Mouse (Mus musculus) MEL (cell line): ENCODE measurements around the gene Zbtb40. TPM values are rescaled to one million over a fixed set of nuclear protein-coding genes. Genes with fewer than 3 reads are reported as not detected.

Source experiments
- DNase-seq: peaks from one replicate; pipeline ENCODE4 v3.0.0; 2011; ENCODE audit warnings: low read depth, low spot score
- H3K27ac ChIP-seq: 2 replicates; pipeline ENCODE4 v1.5.1; 2012; ENCODE audit warnings: low read depth, mild to moderate bottlenecking, control low read depth, low read length, moderate library complexity; ENCODE audit not compliant: control insufficient read depth
- H3K27me3 ChIP-seq, 2 experiments: fragments of 150-350 bp in 1 of 2; sonication (generic) in 1 of 2; 2 replicates each; pipeline ENCODE4 v1.6.1; 2012; ENCODE audit warnings: low read length in 2 of 2, mild to moderate bottlenecking in 2 of 2, improper control_type of control experiment in 1 of 2, moderate library complexity in 1 of 2; ENCODE audit not compliant: insufficient read depth in 2 of 2, control insufficient read depth in 1 of 2
- H3K36me3 ChIP-seq, 2 experiments: 2 replicates each; pipeline ENCODE4 v1.6.1; 2012 to 2014; ENCODE audit warnings: low read length in 2 of 2, improper control_type of control experiment in 1 of 2, inconsistent platforms in 1 of 2, mild to moderate bottlenecking in 1 of 2; ENCODE audit not compliant: insufficient read depth in 2 of 2, control insufficient read depth in 1 of 2
- H3K4me1 ChIP-seq, 2 experiments: fragments of 150-350 bp in 1 of 2; sonication (generic) in 1 of 2; 2 replicates each; pipeline ENCODE4 v1.6.1; 2012; ENCODE audit warnings: low read length in 2 of 2, improper control_type of control experiment in 1 of 2, mild to moderate bottlenecking in 1 of 2; ENCODE audit not compliant: insufficient read depth in 2 of 2, control insufficient read depth in 1 of 2
- H3K4me3 ChIP-seq, 2 experiments: fragments of 150-350 bp in 1 of 2; sonication (generic) in 1 of 2; 2 replicates each; pipeline ENCODE4 v1.5.1; 2012; ENCODE audit warnings: low read depth in 2 of 2, low read length in 2 of 2, mild to moderate bottlenecking in 2 of 2, moderate library complexity in 2 of 2, control low read depth in 1 of 2, improper control_type of control experiment in 1 of 2; ENCODE audit not compliant: control insufficient read depth in 1 of 2, insufficient read depth in 1 of 2
- H3K79me2 ChIP-seq: 2 replicates; pipeline ENCODE4 v1.6.1; 2012; ENCODE audit warnings: mild to moderate bottlenecking, low read length, moderate library complexity; ENCODE audit not compliant: control insufficient read depth, poor library complexity, insufficient read depth
- H3K9ac ChIP-seq: 2 replicates; pipeline ENCODE4 v1.6.1; 2012; ENCODE audit warnings: low read depth, mild to moderate bottlenecking, control low read depth, low read length, moderate library complexity; ENCODE audit not compliant: control insufficient read depth, poor library complexity, severe bottlenecking
- H3K9me3 ChIP-seq: fragments of 150-350 bp; sonication (generic); replicated peaks from 2 replicates; pipeline ENCODE4 v1.6.1; 2012; ENCODE audit warnings: mild to moderate bottlenecking, low read length, improper control_type of control experiment, moderate library complexity; ENCODE audit not compliant: insufficient read depth
- BHLHE40 ChIP-seq: IDR thresholded peaks from 2 replicates; pipeline ENCODE4 v1.6.1; 2012; ENCODE audit warnings: low read depth, mild to moderate bottlenecking, inconsistent platforms, low read length, improper control_type of control experiment, borderline replicate concordance
- CHD2 ChIP-seq: IDR thresholded peaks from 2 replicates; pipeline ENCODE4 v1.6.1; 2011; ENCODE audit warnings: low read length, improper control_type of control experiment
- CTCF ChIP-seq, 3 experiments: IDR thresholded peaks in 2 of 3; conservative IDR thresholded peaks in 1 of 3; 2 replicates each; pipeline ENCODE4 v1.5.1; 2011 to 2012; ENCODE audit warnings: low read length in 3 of 3, low read depth in 2 of 3, mild to moderate bottlenecking in 2 of 3, improper control_type of control experiment in 1 of 3, inconsistent platforms in 1 of 3, mixed read lengths in 1 of 3, moderate library complexity in 1 of 3; ENCODE audit not compliant: control insufficient read depth in 1 of 3, insufficient read depth in 1 of 3, poor library complexity in 1 of 3, severe bottlenecking in 1 of 3
- ELF1 ChIP-seq: IDR thresholded peaks from 2 replicates; pipeline ENCODE4 v1.6.1; 2014; ENCODE audit warnings: low read depth, mild to moderate bottlenecking, inconsistent platforms, low read length, improper control_type of control experiment, moderate library complexity
- EP300 ChIP-seq, 2 experiments: IDR thresholded peaks; 2 replicates each; pipeline ENCODE4 v1.6.1; 2011; ENCODE audit warnings: improper control_type of control experiment in 2 of 2, low read length in 2 of 2, low read depth in 1 of 2, mild to moderate bottlenecking in 1 of 2
- ETS1 ChIP-seq: IDR thresholded peaks from 2 replicates; pipeline ENCODE4 v1.6.1; 2012; ENCODE audit warnings: low read depth, mild to moderate bottlenecking, inconsistent platforms, low read length, improper control_type of control experiment, moderate library complexity
- GATA1 ChIP-seq: IDR thresholded peaks from 2 replicates; pipeline ENCODE4 v1.6.1; 2011; ENCODE audit warnings: low read depth, low read length, improper control_type of control experiment
- HCFC1 ChIP-seq: IDR thresholded peaks from 2 replicates; pipeline ENCODE4 v1.6.1; 2012; ENCODE audit warnings: low read depth, mild to moderate bottlenecking, inconsistent platforms, low read length, improper control_type of control experiment, moderate library complexity
- KAT2A ChIP-seq: conservative IDR thresholded peaks from 2 replicates; pipeline ENCODE4 v1.6.1; 2012; ENCODE audit warnings: low read depth, low read length, improper control_type of control experiment, inconsistent platforms
- MAX ChIP-seq: IDR thresholded peaks from 2 replicates; pipeline ENCODE4 v1.6.1; 2011; ENCODE audit warnings: low read length, improper control_type of control experiment
- MAZ ChIP-seq: IDR thresholded peaks from 2 replicates; pipeline ENCODE4 v1.6.1; 2012; ENCODE audit warnings: low read depth, mild to moderate bottlenecking, inconsistent platforms, low read length, improper control_type of control experiment
- MEF2A ChIP-seq: IDR thresholded peaks from 2 replicates; pipeline ENCODE4 v1.6.1; 2014; ENCODE audit warnings: low read depth, mild to moderate bottlenecking, inconsistent platforms, low read length, improper control_type of control experiment; ENCODE audit not compliant: poor library complexity, insufficient replicate concordance, severe bottlenecking; ENCODE audit errors: extremely low read depth
- MXI1 ChIP-seq: IDR thresholded peaks from 2 replicates; pipeline ENCODE4 v1.6.1; 2011; ENCODE audit warnings: mild to moderate bottlenecking, low read depth, low read length, improper control_type of control experiment
- NELFE ChIP-seq: IDR thresholded peaks from 2 replicates; pipeline ENCODE4 v1.6.1; 2011; ENCODE audit warnings: low read depth, low read length, improper control_type of control experiment
- NRF1 ChIP-seq: IDR thresholded peaks from 2 replicates; pipeline ENCODE4 v1.6.1; 2014; ENCODE audit warnings: low read depth, mild to moderate bottlenecking, inconsistent platforms, low read length, improper control_type of control experiment, moderate library complexity; ENCODE audit not compliant: poor library complexity, insufficient read depth, severe bottlenecking
- POLR2AphosphoS2 ChIP-seq: IDR thresholded peaks from 2 replicates; pipeline ENCODE4 v1.6.1; 2011; ENCODE audit warnings: low read length, improper control_type of control experiment
- POLR2AphosphoS5 ChIP-seq: IDR thresholded peaks from 2 replicates; pipeline ENCODE4 v1.6.1; 2012; ENCODE audit warnings: low read depth, borderline replicate concordance, mild to moderate bottlenecking, inconsistent platforms, low read length, moderate library complexity, mixed read lengths
- RAD21 ChIP-seq: IDR thresholded peaks from 2 replicates; pipeline ENCODE4 v1.6.1; 2011; ENCODE audit warnings: mild to moderate bottlenecking, low read depth, low read length, improper control_type of control experiment
- RCOR1 ChIP-seq: IDR thresholded peaks from 2 replicates; pipeline ENCODE4 v1.6.1; 2012; ENCODE audit warnings: low read depth, mild to moderate bottlenecking, inconsistent platforms, low read length, improper control_type of control experiment
- TBP ChIP-seq: IDR thresholded peaks from 2 replicates; pipeline ENCODE4 v1.8.0; 2011; ENCODE audit warnings: low read depth, low read length, improper control_type of control experiment
- TCF12 ChIP-seq: IDR thresholded peaks from 2 replicates; pipeline ENCODE4 v1.6.1; 2014; ENCODE audit warnings: low read depth, mild to moderate bottlenecking, inconsistent platforms, low read length, improper control_type of control experiment, moderate library complexity
- USF2 ChIP-seq, 2 experiments: IDR thresholded peaks; 2 replicates each; pipeline ENCODE4 v1.6.1; 2011 to 2012; ENCODE audit warnings: improper control_type of control experiment in 2 of 2, low read length in 2 of 2, borderline replicate concordance in 1 of 2, inconsistent platforms in 1 of 2, low read depth in 1 of 2, mild to moderate bottlenecking in 1 of 2; ENCODE audit not compliant: insufficient read depth in 1 of 2
- ZKSCAN1 ChIP-seq: IDR thresholded peaks from 2 replicates; pipeline ENCODE4 v1.6.1; 2012; ENCODE audit warnings: low read depth, mild to moderate bottlenecking, inconsistent platforms, low read length, improper control_type of control experiment, moderate library complexity
- ZMIZ1 ChIP-seq: IDR thresholded peaks from 2 replicates; pipeline ENCODE4 v1.6.1; 2012; ENCODE audit warnings: low read depth, mild to moderate bottlenecking, inconsistent platforms, low read length, improper control_type of control experiment, moderate library complexity
- polyA plus RNA-seq, 2 experiments: library from polyadenylated mRNA; stranded (reverse) in 1 of 2; unstranded in 1 of 2; fragments of >175 nt in 1 of 2; fragments of >200 nt in 1 of 2; gene quantifications; 2 replicates each; pipeline versions ENCODE4 v1.2.1 to v1.2.4; 2012; ENCODE audit warnings: low replicate concordance in 2 of 2, low read depth in 1 of 2; ENCODE audit not compliant: insufficient read length in 2 of 2, insufficient read depth in 1 of 2, missing spikeins in 1 of 2
- total RNA-seq: library from RNA; depleted of rRNA; stranded (reverse); fragments of 300-350 nt; gene quantifications from 2 replicates; pipeline ENCODE4 v1.2.3, GENCODE M21; 2012

Gene Zbtb40
- total and polyA plus RNA-seq, 3 experiments = 9.6 to 14.4 TPM; not detected in 1

DNA sequence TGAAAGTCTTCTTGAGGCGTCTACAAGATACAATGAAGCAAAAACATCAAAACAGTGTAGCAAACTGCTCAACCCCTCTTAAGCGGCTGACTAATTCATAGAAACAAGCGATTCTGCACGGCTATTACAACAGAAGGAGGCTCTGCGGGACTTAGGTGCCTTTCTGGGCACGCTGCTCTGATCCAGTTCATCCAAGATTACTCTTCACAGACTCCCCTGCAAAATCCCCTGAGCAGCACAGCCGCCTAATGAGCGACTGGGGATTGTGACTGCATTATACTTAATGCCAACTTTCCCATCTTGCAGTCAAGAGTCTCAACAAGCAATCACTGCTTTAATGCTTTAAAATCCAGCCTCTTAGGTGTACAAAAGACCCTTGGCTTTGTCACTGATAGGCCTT is 10.5 kb downstream of the Zbtb40 start:
- H3K9me3 ChIP-seq = no peaks in the 10 kb centered on the region
- no peak for DNase-seq
- no peak overlapping the region for H3K27ac ChIP-seq
- no peak for TF ChIP-seq CHD2
- TF ChIP-seq RAD21 = no peak
- TF ChIP-seq EP300 (IDR thresholded peaks at IDR 0.05; ENCODE audit: low read depth in 1 of 2, low read length in 2 of 2) = no peak
- TF ChIP-seq ZMIZ1 = no peak
- TF ChIP-seq MAZ = no peak
- TF ChIP-seq TCF12 = no peak
- TF ChIP-seq MAX = no peak
- TF ChIP-seq POLR2AphosphoS2 = no peak
- TF ChIP-seq CTCF (IDR thresholded peaks at IDR 0.05 in 2 of 3, conservative IDR thresholded peaks at IDR 0.05 in 1 of 3; ENCODE audit: control insufficient read depth in 1 of 3, insufficient read depth in 1 of 3, low read depth in 2 of 3, low read length in 3 of 3, poor library complexity in 1 of 3, severe bottlenecking in 1 of 3) = no peak
- TF ChIP-seq ETS1 = no peak
- TF ChIP-seq KAT2A = no peak
- TF ChIP-seq NRF1 = no peak
- no peak for TF ChIP-seq USF2 (IDR thresholded peaks at IDR 0.05; ENCODE audit: borderline replicate concordance in 1 of 2, insufficient read depth in 1 of 2, low read depth in 1 of 2, low read length in 2 of 2)
- no peak for TF ChIP-seq NELFE
- no peak for TF ChIP-seq BHLHE40
- no peak for TF ChIP-seq MXI1
- TF ChIP-seq MEF2A = no peak
- TF ChIP-seq POLR2AphosphoS5 = no peak
- no peak for TF ChIP-seq RCOR1
- TF ChIP-seq, all 39 proteins: peak for 0
- Histone ChIP-seq H3K4me1 (no peaks in the 10 kb centered on the region), H3K27me3 (no peaks in the 10 kb centered on the region), H3K79me2 (no peaks in the 10 kb centered on the region), H3K4me3 (no peak overlapping the region), H3K36me3 (no peaks in the 10 kb centered on the region), H3K9ac (no peak overlapping the region)

DNA sequence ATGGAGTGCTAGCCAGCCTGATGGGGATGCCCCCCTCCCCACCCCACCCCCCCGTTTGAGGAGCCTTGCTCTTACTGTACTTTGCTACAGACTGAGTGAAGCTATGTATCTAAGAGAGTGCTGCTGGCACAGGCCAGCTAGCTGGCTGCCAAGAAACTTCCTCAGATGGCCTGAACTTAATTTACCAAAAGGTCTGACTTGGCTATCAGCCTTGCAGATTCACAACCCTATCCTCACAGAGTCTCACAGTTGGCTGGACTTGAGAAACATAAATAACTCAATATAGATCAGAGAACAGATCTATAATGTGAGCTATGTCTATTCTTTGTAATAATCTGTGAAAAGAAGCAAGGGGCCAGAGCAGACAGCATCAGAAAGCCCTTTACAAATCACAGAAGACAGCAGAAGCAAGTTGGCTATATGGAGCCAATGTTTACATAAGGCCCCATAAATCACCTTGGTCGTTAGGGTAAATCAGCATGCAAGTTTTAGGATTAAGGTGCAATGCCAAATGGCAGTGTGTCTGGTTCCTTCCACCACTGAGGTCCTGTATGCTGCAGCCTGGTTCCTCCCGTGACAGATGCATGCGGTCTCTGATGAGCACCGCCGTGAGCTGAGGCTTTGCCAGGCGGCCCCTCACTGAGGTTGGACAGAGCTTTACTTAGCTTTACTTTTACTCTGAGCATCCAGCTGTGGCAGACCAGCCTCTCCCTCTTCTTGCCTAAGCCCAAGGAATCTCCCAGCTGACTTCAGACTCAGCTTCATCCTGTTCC is 15.3 kb downstream of the Zbtb40 start:
- H3K9ac ChIP-seq = no peak overlapping the region
- no peaks in the 10 kb centered on the region for H3K27me3 ChIP-seq
- H3K79me2 ChIP-seq = no peaks in the 10 kb centered on the region
- TF ChIP-seq HCFC1 = no peak
- no peak for TF ChIP-seq ELF1
- no peak for TF ChIP-seq GATA1
- TF ChIP-seq MAX = no peak
- no peak for TF ChIP-seq EP300 (IDR thresholded peaks at IDR 0.05; ENCODE audit: low read depth in 1 of 2, low read length in 2 of 2)
- no peak for TF ChIP-seq ZKSCAN1
- no peak for TF ChIP-seq CTCF (IDR thresholded peaks at IDR 0.05 in 2 of 3, conservative IDR thresholded peaks at IDR 0.05 in 1 of 3; ENCODE audit: control insufficient read depth in 1 of 3, insufficient read depth in 1 of 3, low read depth in 2 of 3, low read length in 3 of 3, poor library complexity in 1 of 3, severe bottlenecking in 1 of 3)
- no peak for TF ChIP-seq CHD2
- TF ChIP-seq RAD21 = no peak
- TF ChIP-seq MEF2A = no peak
- no peak for TF ChIP-seq TBP
- H3K9me3 ChIP-seq = no peaks in the 10 kb centered on the region
- H3K27ac ChIP-seq = no peak overlapping the region
- H3K36me3 ChIP-seq = no peaks in the 10 kb centered on the region
- no peak for DNase-seq
- no peaks in the 10 kb centered on the region for H3K4me1 ChIP-seq
- no peak overlapping the region for H3K4me3 ChIP-seq
